Mouse (Mus musculus): ENCODE results near the gene Cby3.

Cby3 gene

DNA sequence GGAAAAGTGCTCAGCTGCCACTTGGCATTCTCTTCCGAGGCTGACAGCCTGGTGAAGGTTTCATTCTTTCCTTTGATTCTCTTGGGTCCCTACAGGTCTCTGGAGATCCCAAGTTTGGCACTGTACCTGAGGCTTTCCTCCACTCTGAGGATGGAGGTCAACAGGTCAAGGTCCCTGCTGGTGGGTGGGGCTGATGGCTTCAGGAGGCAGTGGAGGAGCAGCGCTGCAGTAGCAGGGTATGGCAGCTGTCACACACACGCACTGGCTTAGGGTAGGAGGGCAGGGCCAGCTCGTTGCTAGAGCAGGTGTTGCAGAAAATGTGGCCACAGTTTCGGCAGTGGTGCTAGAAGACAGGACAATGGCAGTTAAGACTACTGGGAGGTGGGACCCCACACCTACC lies 35.4 kb downstream of the Cby3 start:
- DNase-seq (ENCODE audit: low read depth): no peak

DNA sequence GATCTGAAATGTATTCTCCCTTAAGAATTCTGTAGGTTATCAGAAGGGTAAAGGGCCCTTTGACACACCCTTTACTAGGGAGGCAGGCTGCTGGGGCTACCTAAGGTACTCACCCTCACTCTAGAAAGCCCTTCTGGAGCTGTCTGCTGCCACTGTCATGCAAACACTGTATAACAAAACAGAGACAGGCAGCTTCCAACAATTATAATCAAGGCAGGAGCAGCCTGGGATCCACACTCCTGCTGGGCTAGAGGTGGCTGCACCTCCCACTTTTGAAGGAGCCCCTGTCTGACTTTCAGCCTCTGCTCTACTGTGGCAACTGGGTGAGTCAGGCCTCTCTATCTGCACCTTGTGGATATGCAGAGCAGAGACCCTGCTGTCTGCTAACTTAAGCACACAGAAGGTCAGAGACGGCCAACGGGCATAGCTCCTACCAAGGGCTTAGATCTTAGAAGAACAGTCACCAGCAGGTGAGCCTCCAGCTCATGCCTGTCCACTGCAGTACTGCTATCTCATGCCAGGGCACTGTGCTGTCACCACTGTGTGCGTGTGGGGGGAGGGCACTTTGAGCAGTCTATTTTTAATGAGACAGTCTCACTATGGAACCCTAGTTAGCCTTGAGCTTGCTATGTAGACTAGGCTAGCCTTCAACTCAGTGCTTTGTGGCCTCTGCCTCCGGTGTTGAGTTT lies 37.2 kb downstream of the Cby3 start:
- DNase-seq (ENCODE audit: low read depth): no peak

DNA sequence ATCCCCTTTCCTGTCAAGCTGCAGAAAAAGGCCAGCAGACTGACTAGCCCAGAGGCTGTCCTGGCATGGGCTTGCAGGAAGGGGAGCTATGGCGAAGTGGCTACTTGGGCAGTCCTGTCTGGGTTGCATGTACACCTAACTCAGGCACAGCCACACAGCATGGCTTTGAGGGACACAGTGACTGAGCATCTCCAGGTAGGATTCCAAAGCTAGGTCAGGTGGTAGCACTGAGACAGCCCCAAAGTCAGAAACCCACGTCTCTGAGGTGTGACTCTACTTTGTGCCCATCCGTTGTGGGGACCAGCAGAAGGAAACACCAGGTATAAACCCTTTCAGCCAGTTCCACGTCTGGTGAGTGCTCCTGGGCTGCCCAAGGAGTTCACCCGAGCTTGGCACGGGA lies 39.0 kb downstream of the Cby3 start:
- DNase-seq (ENCODE audit: low read depth): no peak

DNA sequence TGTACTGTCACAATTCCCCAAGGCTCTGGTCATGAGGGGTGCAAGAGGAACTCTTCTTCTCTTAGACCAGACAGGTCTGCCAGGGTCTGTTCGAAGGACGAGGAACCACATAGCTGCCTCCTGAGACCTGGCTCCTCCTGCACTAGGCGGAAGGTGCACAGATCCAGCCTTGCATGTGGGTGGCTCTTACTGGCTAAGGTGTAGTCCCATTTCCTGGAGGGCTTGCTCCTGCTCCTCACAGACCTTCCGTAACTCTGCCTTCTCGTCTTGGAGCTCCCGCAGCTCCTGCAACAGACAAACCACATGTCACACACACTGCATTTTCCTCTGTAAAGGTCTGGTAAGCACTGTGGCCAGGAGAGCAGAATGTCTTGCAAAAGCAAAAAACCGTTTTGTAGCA lies 40.5 kb downstream of the Cby3 start:
- no peak for DNase-seq (ENCODE audit: low read depth)

DNA sequence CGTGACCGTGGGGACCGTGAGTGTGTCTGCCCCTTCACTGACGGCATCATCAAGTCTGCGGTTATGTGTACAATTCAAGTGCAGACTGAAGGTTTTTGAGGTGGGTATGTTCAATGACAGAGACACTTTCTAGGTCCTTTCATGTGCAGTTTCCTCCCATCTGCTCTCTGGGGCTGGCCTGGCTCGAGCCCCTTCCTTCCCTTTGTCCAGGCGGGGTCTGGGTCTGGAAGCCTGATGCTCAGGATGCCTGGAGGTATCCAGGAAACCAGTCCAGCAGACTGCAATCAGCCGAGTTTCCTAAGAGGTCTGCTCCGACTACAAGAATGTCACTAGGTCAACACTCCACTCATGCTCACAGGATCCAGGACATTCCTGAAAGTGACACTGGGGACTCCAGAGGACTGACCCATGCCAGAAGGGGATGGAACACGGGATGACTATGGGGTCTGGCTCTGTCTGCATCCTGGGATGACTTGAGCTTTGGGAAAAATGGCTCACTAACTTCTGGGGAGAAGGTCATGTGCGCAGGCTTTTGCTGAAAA lies 42.6 kb downstream of the Cby3 start:
- no peak for DNase-seq (ENCODE audit: low read depth)

DNA sequence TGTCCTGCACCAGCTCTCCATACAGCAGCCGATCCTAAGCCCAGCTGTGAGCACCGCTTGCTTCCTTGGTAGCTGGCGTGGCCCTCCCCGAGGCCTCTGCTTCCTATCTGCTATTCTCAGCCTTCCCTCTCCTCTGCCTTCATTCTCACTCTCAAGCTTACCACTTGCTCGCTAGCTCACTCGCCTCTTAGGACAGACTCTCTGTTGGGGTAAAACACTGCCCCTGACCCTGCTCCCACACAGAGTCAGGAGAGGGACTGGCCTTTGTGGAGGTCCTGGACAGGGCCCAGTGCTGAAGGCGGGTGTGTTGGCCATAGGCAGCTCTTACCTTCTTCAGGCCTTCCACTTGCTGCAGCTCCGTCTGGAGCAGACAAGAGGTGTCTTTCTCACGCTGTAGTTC lies 43.1 kb downstream of the Cby3 start:
- DNase-seq (ENCODE audit: low read depth): no peak

DNA sequence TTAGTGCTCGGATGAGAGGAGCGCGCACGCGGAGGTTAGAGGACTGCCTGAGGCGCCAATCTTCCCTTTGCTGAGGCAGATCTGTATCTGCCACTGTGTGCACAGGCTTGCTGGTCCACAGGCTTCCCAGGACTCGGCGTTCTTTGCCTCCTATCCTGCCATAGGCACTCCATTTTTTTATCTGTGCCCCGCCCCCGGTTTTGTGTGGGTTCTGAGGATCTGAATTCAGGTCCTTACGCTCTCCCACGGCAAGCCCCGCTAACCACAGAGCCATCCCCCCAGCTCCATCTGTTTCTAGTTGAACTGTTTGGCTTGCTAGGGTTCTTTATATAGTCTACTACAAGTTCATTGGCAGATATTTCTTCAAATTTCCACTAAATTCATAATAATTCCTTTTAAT lies 44.5 kb downstream of the Cby3 start:
- DNase-seq (ENCODE audit: low read depth): no peak

DNA sequence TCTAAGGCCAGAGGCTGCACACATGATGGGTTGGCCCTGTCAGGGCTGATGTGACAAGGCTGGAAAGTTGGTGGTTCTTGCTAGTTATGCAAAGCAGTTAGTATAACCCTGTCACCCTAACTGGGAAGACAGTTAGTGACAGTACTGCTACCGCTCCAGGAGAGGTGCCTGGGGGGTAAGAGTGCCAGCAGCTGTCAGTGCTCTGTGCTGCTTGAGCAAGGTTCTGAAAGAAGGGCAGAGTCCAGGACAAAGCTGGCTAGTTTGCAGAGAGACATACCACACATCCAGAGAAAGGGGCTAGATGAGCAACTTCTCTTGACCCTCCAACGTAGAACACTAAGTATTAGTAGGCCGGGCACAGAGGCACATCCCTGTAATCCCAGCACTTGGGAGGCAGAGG lies 48.2 kb downstream of the Cby3 start:
- DNase-seq (ENCODE audit: low read depth): no peak

DNA sequence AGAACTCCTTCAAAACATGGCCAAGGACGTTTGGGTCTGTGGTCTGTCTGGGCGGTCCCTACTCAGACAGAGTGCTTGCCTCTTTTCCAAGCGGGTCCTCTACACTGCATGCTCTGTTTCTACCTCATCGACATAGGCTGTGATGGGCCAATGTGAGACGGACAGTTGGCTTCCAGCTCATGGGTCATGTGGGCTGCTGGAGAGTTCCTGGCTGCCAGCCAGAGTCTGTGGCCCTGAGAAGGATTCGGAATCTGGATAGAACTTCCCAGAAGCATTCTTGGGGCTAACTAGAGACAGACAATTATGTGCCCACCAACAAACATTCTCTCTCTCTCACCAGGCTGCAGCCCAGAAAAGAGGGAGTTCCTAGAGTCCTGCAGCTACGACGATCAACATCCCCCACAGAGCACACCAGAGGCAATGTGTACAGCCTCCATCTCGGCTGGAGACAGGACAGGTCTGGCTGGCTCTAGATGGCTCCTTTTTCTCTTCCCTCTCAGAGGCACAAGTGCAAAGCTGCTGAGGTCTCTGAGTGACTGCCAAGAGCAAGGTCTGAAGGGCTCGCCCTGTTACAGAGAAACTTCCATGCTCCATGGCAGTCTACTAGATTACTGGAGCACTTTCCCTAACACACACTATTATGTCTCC lies 49.2 kb downstream of the Cby3 start:
- no peak for DNase-seq (ENCODE audit: low read depth)

DNA sequence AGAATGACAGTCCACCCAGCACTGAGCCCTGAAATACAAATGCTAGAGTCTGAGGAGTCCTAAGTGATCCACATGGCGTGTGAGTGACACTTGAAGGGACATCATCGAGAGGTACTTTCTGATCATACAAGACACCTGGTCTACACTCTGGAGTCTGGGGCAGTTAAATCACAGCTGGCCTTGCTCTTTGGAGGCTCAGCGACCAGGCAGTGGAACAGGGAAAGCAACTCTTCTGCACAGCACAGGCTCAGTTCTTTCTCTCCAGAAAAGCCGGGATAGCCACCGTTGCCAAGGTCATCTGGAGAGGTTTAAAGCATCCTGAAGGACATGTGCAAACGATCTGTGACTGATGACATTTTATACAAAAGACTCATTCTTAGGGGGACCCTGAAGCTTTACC lies 53.0 kb downstream of the Cby3 start:
- DNase-seq (ENCODE audit: low read depth): no peak
